Mouse (Mus musculus) hindbrain, postnatal 0 days (tissue): ENCODE measurements around the gene Naa15. TPM values are rescaled to one million over a fixed set of nuclear protein-coding genes. Genes with fewer than 3 reads are reported as not detected.
"Not testable (repeated sequence)": the region's sequence is repeated elsewhere in the genome, so short reads cannot be mapped to it uniquely, and the experiment has no call there.

Source experiments
- ATAC-seq: fragments of 200-750 bp; cut with Nextera tagmentation; 2 replicates; pipeline ENCODE4 v1.8.0; 2017; ENCODE audit warnings: mild to moderate bottlenecking, moderate TSS enrichment, moderate library complexity
- DNase-seq: peaks from one replicate; pipeline ENCODE4 v3.0.0-alpha.2; 2015; ENCODE audit warnings: low spot score
- H3K27ac ChIP-seq: fragments of 300-500 bp; sonication (generic); 2 replicates; pipeline ENCODE4 v1.5.1; 2014; ENCODE audit warnings: mild to moderate bottlenecking
- H3K27me3 ChIP-seq: fragments of 300-500 bp; sonication (generic); 2 replicates; pipeline ENCODE4 v1.6.1; 2014; ENCODE audit warnings: low read length, mixed read lengths; ENCODE audit not compliant: insufficient read depth
- H3K36me3 ChIP-seq: fragments of 300-500 bp; sonication (generic); 2 replicates; pipeline ENCODE4 v1.6.1; 2014; ENCODE audit warnings: low read length, mixed read lengths; ENCODE audit not compliant: insufficient read depth
- H3K4me1 ChIP-seq: fragments of 300-500 bp; sonication (generic); 2 replicates; pipeline ENCODE4 v1.6.1; 2014; ENCODE audit warnings: antibody characterized with exemption, low read length, mixed read lengths; ENCODE audit not compliant: insufficient read depth
- H3K4me2 ChIP-seq: fragments of 300-500 bp; sonication (generic); 2 replicates; pipeline ENCODE4 v1.6.1; 2014; ENCODE audit warnings: low read depth, mild to moderate bottlenecking, low read length, moderate library complexity, mixed read lengths
- H3K4me3 ChIP-seq: fragments of 300-500 bp; sonication (generic); 2 replicates; pipeline ENCODE4 v1.5.1; 2014; ENCODE audit warnings: low read length
- H3K9ac ChIP-seq: fragments of 300-500 bp; sonication (generic); replicated peaks from 2 replicates; pipeline ENCODE4 v1.6.1; 2014; ENCODE audit warnings: mild to moderate bottlenecking, low read length, moderate library complexity, mixed read lengths
- H3K9me3 ChIP-seq: fragments of 300-500 bp; sonication (generic); 2 replicates; pipeline ENCODE4 v1.6.1; 2016; ENCODE audit warnings: low read length, mixed read lengths
- CTCF ChIP-seq: IDR thresholded peaks from 2 replicates; pipeline ENCODE4 v1.5.1; 2016; ENCODE audit warnings: antibody characterized with exemption, control low read depth, low read depth
- WGBS: fragments of 180-500 bp; shearing (Covaris S2); extraction: QIAGEN DNeasy Blood & Tissue Kit; methylation state at CpG from one replicate; pipeline ENCODE4 v1.1.7; 2014; 5-methylcytosine and 5-hydroxymethylcytosine counted together
- polyA plus RNA-seq: library from polyadenylated mRNA; unstranded; fragments of >200 nt; fragmentation: Nextera tagmentation; extraction: Ambion mirVana; gene quantifications from 2 replicates; pipeline ENCODE4 v1.2.1, GENCODE M21; 2015
- total RNA-seq: library from RNA; depleted of rRNA; stranded (reverse); fragments of >200 nt; gene quantifications from 2 replicates; pipeline ENCODE4 v1.2.3, GENCODE M21; 2014

Gene Naa15
- total and polyA plus RNA-seq, 2 experiments from 2014 or later: 20.4 to 35.0 TPM

DNA sequence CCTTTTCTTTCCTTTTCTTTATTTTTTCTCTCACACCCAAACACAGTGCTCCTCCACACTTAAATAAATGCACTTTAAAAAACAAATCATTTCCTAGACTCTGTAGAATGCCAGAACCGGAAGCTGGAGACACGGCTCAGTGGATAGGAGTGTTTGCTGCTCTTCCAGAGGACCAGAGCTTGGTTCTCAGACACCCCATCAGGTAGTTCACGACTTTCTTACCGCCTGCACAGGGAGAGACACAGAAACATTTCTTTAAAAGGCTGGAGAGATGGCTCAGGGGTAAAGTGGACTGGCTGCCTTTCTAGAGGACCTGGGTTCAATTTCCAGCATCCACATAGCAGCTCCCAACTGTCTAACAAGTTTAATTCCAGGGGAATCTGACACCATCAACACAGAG, 15.4 kb upstream of the Naa15 start:
- peaks cover 16% of the 10 kb centered on the region for H3K27me3 ChIP-seq
- no peak for DNase-seq
- H3K4me1 ChIP-seq: no peaks in the 10 kb centered on the region; the same call in 1 of the 2 replicates
- 62% methylated on average over 4 of the region's 4 CpGs for WGBS
- no peak overlapping the region for H3K27ac ChIP-seq
- H3K9me3 ChIP-seq: no peaks in the 10 kb centered on the region
- no peak for TF ChIP-seq CTCF
- no peak overlapping the region for H3K4me3 ChIP-seq
- no peak overlapping the region for H3K4me2 ChIP-seq
- ATAC-seq: no peak
- H3K9ac ChIP-seq: no peak overlapping the region
- no peaks in the 10 kb centered on the region; the same call in 1 of the 2 replicates for H3K36me3 ChIP-seq

DNA sequence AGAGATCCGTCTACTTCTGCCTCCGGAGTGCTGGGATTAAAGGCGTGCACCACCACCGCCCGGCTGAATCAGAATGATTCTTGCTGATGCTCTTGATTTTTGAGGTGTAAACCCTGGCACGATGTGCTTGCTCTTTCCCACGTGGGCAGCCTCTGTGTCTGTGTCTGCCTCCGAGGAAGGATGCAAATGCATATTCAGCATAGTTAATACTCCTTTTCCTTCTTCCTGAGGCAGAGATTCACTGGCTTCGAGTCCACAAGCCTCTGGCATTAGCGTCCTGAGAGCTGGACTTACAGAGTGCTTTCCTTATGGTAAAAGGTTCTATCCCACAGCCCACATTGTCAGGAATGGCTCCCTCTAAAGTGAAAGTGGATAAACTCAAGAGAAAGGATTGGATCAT, 14.3 kb upstream of the Naa15 start:
- no peak for TF ChIP-seq CTCF
- WGBS: 75% methylated on average over 10 of the region's 10 CpGs
- ATAC-seq: no peak
- Histone ChIP-seq H3K9me3 (no peaks in the 10 kb centered on the region), H3K4me3 (no peak overlapping the region), H3K36me3 (no peaks in the 10 kb centered on the region; the same call in 1 of the 2 replicates), H3K4me2 (no peak overlapping the region), H3K27ac (no peak overlapping the region), H3K27me3 (peaks cover 14% of the 10 kb centered on the region), H3K4me1 (no peaks in the 10 kb centered on the region; the same call in 1 of the 2 replicates), H3K9ac (no peak overlapping the region)
- no peak for DNase-seq

DNA sequence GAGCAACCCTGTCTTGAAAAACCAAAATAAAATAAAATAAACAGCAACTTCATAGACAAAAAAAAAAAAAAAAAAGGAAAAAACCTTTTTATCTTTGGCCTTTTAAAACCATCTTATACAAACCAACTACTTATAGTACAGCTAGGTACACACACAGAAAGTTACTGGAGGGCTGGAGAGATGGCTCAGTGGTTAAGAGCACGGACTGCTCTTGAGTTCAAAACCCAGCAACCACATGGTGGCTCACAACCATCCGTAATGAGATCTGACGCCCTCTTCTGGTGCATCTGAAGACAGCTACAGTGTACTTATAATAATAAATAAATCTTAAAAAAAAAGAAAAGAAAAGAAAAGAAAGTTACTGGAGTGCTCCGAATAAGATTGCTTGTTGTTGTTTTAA, 12.9 kb upstream of the Naa15 start:
- H3K9me3 ChIP-seq, H3K36me3 ChIP-seq, H3K4me2 ChIP-seq, DNase-seq, H3K27ac ChIP-seq, H3K27me3 ChIP-seq, ATAC-seq, H3K4me3 ChIP-seq, H3K9ac ChIP-seq, H3K4me1 ChIP-seq: not testable (repeated sequence)
- WGBS: 68% methylated on average over 4 of the region's 4 CpGs

- DNase-seq (no peak), ATAC-seq (no peak)
- no peak overlapping the region for H3K9ac ChIP-seq
- H3K4me3 ChIP-seq: no peak overlapping the region
- H3K36me3 ChIP-seq: peaks cover 4% of the 10 kb centered on the region
- H3K9me3 ChIP-seq: no peaks in the 10 kb centered on the region
- 91% methylated on average over 12 of the region's 12 CpGs for WGBS
- no peaks in the 10 kb centered on the region for H3K4me1 ChIP-seq
- no peak overlapping the region for H3K4me2 ChIP-seq
- H3K27me3 ChIP-seq: peaks cover 4% of the 10 kb centered on the region; the same call in 1 of the 2 replicates
- TF ChIP-seq CTCF: no peak
- H3K27ac ChIP-seq: no peak overlapping the region
Observed at GRCm38 (mm10) chr3:51402628-51403027, 12.3 kb upstream of the Naa15 start.

DNA sequence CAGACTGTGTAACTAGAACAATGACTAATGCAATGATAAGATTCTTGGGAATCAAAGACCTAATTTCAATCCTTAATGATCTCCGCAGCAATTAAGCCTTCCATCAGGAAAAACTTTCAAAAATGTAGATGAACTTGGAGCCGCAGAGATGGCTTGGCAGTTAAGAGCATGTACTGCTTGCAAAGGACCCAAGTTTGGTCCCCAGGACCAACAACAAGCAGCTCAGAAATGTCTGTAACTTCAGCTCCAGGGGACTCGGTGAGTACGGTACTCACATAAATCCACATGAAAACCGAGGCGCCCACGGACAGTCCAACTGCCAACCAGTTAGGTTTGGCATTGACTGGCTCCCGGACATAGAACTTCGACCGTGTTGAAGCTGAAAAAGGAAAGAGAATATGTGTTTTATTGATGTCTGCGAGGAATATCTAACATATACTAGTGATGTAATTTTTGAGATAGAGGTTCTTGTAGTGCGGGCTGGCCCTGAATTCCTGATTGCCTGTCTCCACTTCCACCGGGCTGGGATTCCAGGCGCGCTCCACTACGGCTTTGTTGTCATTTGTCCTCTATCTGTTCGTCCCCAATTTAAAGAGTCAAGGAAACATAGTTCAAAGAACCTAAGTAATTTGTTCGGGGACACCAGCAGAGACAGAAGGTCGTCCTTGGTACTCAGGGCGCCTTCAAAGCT, 6.9 kb upstream of the Naa15 start:
- Histone ChIP-seq H3K9me3 (no peaks in the 10 kb centered on the region), H3K4me3 (peak overlapping the region; percentile 89), H3K9ac (peak overlapping the region; percentile 86), H3K27ac (peak overlapping the region; percentile 97), H3K36me3 (peaks cover 4% of the 10 kb centered on the region), H3K27me3 (no peaks in the 10 kb centered on the region), H3K4me1 (no peaks in the 10 kb centered on the region), H3K4me2 (peak overlapping the region; percentile 88)
- DNase-seq: peak; percentile 8
- TF ChIP-seq CTCF: no peak
- WGBS: 22% methylated on average over 20 of the region's 20 CpGs
- no peak for ATAC-seq

- no peaks in the 10 kb centered on the region for H3K9me3 ChIP-seq
- peak; percentile 97 for DNase-seq
- H3K4me2 ChIP-seq: peak within 1 kb of the TSS; percentile 88
- H3K36me3 ChIP-seq: peaks cover 4% of the 10 kb centered on the region; the same call in 1 of the 2 replicates
- no peaks in the 10 kb centered on the region for H3K4me1 ChIP-seq
- under 1% methylated on average over 38 of the region's 40 CpGs for WGBS
- TF ChIP-seq CTCF: peak; percentile 97
- no peaks in the 10 kb centered on the region for H3K27me3 ChIP-seq
- peak within 1 kb of the TSS; percentile 89 for H3K4me3 ChIP-seq
- peak within 1 kb of the TSS; percentile 97 for H3K27ac ChIP-seq
- peak within 1 kb of the TSS; percentile 86 for H3K9ac ChIP-seq
- peak; percentile 93 for ATAC-seq
Observed at GRCm38 (mm10) chr3:51408561-51409183, 6.3 kb upstream of the Naa15 start, which contains the start of gene Ndufc1. Gene Ndufc1, minus strand, starts transcription at chr3:51408988.

DNA sequence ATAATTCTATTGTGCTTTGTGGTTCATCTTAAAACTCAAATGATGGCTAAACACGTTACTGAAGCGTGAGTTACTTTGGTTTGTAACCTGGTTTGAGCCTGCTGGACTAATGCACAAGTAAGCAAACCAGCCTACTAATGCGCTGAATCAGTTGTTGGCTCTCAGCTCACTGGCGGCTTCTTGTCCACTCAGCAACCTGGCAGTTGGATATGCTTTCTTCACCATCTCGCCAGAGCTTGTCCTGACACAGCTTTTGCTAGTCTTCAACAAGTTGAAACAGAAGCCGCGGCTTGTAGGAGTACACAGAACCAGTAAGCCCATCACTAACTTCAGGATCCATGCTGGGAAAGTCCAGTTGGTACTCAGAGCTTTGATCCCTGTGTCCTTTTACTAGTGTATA, 2.5 kb upstream of the Naa15 start:
- no peak overlapping the region for H3K4me2 ChIP-seq
- TF ChIP-seq CTCF: no peak
- H3K36me3 ChIP-seq: no peaks in the 10 kb centered on the region
- H3K4me1 ChIP-seq: 0 out of 2 replicates have a peak, but pooled peaks cover 4% of the 10 kb centered on the region
- whole genome bisulfite sequencing: 92% methylated on average over 7 of the region's 7 CpGs
- DNase-seq (no peak), ATAC-seq (no peak)
- H3K4me3 ChIP-seq: no peak overlapping the region
- no peaks in the 10 kb centered on the region for H3K27me3 ChIP-seq
- H3K9me3 ChIP-seq: no peaks in the 10 kb centered on the region
- no peak overlapping the region for H3K9ac ChIP-seq
- H3K27ac ChIP-seq: no peak overlapping the region
